Mouse (Mus musculus) NIH3T3 (cell line): ENCODE data around the gene Atp13a4.

Experiments used
- DNase-seq: peaks from one replicate; pipeline ENCODE4 v3.0.0-alpha.2; 2012; ENCODE audit warnings: low read depth

Gene Atp13a4

DNA sequence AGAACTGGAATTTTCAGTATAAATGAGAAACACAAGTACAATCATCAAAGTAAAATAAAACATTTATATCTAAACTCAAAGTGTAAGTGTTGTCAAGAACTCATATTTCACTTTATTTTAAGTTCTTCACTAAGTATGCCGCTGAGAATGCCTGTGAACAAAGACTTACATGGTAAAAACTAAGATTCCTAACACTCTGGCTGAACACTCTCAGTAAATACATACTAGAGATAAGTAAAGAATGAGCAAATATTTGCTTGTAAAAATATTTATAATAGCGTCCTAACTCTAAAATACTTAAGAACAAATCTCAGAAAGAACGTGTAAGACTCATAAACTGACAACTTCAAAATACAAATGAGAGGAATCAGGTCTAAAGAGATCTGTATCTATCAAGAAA lies 80.9 kb downstream of the Atp13a4 start:
- no peak for DNase-seq

DNA sequence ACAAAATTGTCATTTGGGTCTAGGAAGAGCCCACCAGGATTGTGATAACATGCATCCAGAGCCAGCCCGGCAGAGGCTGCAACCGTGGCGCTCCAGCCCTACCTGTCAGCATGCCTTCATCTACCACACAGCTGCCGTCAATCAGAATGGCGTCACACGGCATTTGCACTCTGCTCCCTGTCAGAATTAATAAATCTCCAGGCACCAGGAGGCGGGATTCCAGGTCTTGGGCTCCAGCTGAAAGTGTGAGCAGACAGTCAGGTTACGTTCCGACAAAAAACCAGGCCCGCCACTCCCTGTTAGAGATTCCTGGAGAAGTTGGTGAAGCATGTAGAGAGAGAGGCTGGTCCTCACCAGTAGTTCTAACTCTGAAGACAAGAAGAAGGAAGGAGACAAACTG lies 85.3 kb downstream of the Atp13a4 start:
- no peak for DNase-seq

DNA sequence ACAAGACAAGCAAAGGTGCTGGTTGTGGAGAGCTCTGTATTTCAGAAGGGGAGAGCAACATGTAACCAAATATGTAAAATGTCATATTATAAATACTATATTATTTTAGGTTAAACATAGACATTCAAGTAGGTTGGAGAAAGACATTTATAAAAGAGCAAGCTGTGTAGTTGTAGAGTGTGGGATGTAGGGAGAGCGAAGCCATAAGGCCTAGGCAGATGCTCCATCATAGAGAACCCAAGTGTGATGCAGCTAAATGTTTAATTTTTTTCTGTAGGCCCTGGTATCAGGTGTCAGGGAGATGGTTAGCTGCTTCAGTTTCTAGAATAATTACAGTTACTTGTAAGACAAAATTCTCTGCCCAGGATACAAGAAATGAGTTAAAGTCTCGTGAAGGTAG lies 87.8 kb downstream of the Atp13a4 start:
- no peak for DNase-seq

DNA sequence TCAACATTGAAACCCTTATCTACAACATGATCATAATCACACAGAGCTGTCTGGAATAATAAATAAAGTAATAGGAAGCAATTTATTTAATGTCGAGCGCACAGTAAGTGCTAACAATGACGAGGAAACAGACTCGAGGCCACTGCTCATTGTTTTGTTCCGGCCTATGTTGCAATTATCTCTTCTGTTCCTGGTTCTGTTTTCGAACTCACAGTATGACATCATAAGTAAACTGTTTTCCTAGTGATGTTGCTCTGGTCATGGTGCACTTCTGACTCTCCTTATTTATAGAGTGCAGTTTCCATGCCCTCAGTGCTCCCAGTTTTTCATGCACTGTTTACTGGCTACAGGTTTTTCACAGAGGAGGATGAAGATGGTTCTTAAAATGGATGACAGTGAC lies 91.4 kb downstream of the Atp13a4 start:
- DNase-seq = no peak

DNA sequence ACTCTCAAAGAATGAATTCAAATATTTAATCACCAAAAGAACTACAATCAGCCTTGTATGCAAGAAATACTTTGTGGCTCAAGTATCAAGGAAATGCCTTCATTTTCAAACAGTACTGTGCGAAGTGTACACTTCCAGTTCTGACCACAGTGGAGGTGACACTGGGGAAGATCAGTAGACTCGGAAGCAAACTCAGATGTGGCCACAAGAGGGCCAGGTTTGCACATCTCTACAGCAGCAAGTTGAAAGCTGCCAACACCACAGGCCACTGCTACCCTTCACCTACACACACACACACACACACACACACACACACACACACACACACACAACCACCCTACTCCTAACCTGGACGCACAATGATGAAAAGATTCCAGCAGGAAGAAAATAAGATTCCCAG lies 93.0 kb downstream of the Atp13a4 start:
- DNase-seq = peak; percentile 52

DNA sequence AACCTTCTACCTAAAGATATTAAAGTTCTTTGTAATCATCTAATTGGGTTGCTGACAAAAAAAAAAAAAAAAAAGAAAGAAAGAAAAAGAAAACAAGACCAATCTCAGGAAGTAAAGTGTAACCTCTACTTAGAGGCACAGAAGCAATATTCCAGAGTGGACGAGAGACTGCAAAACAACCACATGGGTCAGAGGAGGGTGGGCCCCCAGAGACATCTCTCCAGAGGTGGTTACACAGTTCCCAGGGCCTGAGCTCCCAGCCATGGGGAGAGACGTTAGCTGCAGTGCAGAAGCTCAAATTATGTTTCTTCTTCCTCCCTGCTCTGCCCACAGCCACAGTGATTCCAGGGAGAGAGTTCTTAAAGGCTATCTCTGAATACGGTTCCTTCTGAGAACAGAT lies 102.5 kb downstream of the Atp13a4 start:
- no peak for DNase-seq

DNA sequence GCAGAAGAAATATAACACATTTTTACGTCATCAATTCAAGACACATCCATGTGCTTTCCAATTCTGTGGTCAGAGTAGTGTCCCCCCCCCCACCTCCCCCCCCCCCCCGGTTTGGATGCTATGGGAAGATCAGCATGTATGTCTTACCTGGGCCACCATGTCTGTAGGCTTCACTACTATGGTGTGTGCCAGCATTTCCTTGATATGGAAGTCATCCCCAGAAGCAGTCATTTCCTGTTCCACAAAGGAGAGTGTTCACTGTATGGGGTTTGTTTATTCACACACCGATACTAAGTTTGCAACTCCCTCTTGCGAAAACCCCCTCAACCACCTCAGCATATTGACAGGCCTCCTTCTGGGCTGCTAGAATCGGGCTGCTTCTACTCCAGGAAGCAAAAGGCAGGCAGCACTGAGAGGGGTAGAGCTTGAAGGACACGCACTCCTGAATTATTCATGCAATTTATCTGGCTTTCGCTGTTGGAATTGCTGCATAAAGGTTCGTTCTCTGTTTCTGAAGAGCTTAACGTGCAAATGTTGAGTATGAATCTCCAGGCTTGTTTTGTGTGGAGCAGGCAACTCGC lies 103.2 kb downstream of the Atp13a4 start:
- DNase-seq = no peak

DNA sequence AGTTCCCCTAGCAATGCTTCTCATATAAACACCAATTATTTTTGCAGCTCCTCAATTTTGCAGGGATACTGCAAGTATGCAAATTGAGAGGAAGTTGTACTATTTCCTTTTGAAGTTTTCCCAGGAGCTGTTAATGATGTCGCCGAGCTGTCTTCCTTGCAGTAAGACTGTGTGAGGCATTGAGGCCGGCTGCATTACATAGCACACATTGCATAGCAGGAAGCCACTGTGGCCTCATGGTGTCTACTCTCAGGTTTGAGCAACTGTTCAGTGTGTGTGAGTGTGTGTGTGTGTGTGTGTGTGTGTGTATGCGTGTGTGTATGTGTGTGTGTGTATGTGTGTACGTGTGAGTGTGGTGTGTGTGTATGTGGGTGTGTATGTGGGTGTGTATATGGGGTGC lies 106.6 kb downstream of the Atp13a4 start:
- no peak for DNase-seq

DNA sequence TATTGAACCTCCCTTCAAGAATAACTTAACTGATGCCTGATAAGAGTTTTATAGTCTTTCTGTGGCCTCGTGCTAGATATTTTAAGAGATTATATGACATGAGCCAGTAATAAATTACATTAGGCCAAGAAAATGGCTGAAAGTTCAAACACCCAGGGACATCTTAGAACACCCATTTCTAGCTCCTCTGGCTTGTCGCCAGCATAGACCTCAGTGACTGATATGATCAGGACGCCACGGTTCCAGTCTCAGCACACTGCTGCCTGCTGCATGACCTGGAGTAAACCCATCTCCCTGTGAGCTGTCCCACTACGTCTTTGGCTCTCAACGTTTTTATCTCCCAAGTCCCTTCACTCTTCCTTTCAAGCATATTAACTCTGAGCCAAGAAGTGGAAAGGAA lies 108.9 kb downstream of the Atp13a4 start:
- no peak for DNase-seq

DNA sequence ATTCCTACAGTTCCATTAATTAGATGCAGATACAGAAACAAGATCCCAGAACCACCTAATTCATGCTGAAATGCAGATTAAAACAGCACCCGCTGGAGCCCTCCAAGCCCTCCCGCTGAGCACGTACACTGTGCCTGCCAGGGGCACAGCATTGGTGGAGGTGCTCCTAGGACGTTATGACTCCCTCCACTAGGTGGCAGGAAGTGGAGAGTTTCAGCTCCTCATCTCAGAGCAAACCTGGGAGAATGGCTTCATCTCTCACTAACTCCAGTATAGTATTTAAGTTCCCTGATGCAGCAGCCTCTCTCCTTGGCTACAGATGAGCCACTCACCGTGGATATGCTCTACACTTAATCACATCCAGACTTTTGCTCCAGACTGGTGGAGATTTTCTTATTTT lies 110.0 kb downstream of the Atp13a4 start:
- DNase-seq = peak; percentile 59

DNA sequence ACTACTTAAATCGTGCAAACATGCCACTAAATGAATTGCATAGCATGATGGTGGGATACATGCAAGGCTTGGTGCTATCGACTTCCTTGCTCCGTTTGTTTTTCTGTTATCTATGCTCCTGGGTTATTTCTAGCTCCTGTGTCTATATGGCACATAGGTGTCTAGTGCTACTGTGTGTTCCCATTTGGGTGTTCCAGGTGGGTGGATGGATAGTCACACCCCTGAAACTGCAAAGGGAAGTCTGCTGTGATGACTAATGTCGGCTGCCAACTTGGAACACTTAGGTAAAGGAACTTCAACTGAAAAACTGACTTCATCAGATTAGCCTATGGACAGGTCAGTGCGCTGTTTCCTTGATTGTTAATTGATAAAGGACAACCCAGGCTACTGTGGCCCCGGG lies 129.8 kb downstream of the Atp13a4 start:
- DNase-seq = no peak

DNA sequence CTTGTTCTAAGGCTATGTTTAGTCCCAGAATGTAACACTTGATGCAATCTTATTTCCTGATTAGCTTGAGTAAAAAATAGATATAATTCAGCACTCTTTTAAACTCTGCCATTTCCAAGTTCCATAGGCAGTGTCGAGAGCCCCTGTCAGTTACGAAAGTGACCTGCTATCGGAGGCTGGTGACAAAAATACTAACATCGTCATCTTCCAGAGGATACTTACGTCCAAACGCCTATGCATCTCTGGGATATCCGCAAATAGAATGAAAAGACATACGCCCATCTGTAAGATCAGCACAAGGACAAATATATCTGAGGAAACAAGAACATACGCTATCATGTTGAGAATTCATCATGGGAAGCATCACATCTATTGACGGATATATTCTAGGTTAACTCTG lies 137.3 kb downstream of the Atp13a4 start:
- no peak for DNase-seq

DNA sequence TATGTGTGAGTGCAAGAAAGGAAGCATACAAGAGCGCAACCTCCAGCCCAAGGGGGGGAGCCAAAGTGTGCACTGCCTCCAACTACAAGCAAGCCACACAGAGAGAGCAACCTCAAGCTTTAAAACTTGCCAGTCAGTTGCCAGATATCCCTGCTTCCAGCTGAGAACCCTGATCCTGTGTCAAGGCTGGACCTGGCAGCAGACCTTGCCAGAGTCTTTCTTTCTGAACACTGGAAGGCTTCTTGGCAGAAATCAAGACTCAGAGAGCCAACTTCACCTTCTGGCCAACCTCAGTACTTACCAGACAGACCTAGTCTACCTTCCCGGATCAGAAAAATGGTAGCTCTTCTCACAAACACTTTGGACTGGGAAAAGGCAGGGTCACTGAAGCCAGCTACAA lies 145.6 kb downstream of the Atp13a4 start:
- DNase-seq = no peak

DNA sequence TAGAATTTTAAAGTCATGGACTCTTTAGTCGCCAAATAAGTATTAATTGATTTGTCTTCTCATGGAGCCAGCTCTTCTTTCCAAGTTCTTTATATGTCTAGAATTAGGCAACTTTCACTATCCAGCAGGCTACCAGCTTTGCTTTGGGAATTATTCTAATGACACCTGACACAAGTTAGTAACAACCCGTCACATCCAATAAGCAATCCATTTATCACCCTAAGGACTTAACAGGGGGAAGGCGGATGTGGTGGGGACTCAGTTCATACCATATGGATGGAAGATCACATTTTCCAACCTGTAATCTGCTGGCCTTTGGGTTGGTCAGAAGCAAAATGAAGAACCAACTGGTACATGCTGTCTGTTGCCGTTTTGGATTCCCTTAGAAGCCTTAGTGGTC lies 159.9 kb downstream of the Atp13a4 start:
- DNase-seq = no peak

DNA sequence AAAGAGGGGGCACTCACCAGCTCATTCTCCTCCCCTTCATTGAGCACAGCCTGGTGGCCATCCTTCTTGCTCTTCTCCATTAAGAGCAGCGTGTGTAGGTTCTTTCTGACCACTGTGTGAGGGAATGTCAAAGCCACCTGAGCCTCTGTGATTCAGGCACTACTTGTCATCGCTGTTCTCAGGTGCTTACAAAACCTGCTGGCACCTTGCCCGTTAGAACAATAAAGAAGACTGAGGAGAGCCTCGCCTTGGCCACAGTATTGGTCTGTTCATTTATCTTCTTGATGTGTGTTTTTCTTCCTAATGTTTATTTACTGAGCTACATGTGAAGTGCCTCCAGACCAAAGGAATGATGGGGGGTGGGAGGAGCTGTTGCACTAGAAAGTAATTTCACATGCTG lies 166.2 kb downstream of the Atp13a4 start, which contains the start of gene Atp13a5:
Gene Atp13a5 (minus strand): TSS at position 275 of the 400 bp plus-strand sequence.
- DNase-seq = no peak

DNA sequence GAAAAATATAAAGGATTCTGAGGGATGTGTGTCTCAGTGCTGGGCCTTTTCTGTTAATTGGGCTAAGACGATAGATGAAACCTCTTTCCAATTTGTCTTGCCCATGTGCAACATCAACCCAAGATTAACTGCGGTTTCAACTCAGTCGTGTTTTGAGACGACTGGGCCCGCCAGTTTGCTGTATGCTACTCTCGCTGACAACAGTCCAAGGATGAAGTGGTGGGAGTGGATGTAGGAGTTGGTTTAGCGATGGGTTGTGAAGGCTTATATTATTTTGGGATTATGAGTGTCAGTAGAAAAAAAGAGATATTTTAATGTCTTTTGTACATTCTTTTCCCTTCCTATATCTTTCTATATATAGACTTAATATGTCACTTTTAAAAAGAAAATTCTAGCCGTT lies 170.0 kb downstream of the Atp13a4 start:
- no peak for DNase-seq
